Mouse (Mus musculus) T-helper 17 cell (primary cell): ENCODE measurements around the gene Cbfa2t2.

Experiments
- in situ Hi-C, 2 experiments: fragments of 300-600 bp; cut with MboI, MseI; formaldehyde crosslinking; loops; 1 replicate in 1 of 2; 2 replicates in 1 of 2; pipeline ENCODE4 v1.15.1; 2025; ENCODE audit warnings: high pct_unique_total_duplicates in 2 of 2

Cbfa2t2 gene

GRCm38 (mm10) chr2:154436458-154437190 lies at the start of gene Cbfa2t2:
Gene Cbfa2t2, plus strand, starts transcription at chr2:154436481.
- in situ Hi-C loops = no loop called here

GRCm38 (mm10) chr2:154390180-154390964 lies 45.9 kb upstream of the Cbfa2t2 start:
- in situ Hi-C loops = no loop called here

GRCm38 (mm10) chr2:154394602-154395001 lies 41.7 kb upstream of the Cbfa2t2 start:
- in situ Hi-C loops = no loop called here

GRCm38 (mm10) chr2:154396529-154396928 lies 39.8 kb upstream of the Cbfa2t2 start:
- in situ Hi-C loops = no loop called here

- in situ Hi-C loops = no loop called here
These were observed 38.0 kb upstream of the Cbfa2t2 start for GRCm38 (mm10) chr2:154398267-154398666.

GRCm38 (mm10) chr2:154399325-154399724 lies 37.0 kb upstream of the Cbfa2t2 start:
- in situ Hi-C loops = no loop called here

- in situ Hi-C loops = no loop called here
These were observed 34.3 kb upstream of the Cbfa2t2 start for GRCm38 (mm10) chr2:154401976-154402375.

- in situ Hi-C loops = no loop called here
These were observed 33.5 kb upstream of the Cbfa2t2 start for GRCm38 (mm10) chr2:154402811-154403210.

GRCm38 (mm10) chr2:154405447-154405994 lies 30.8 kb upstream of the Cbfa2t2 start:
- in situ Hi-C loops = no loop called here

- in situ Hi-C loops = no loop called here
These were observed 29.1 kb upstream of the Cbfa2t2 start for GRCm38 (mm10) chr2:154407063-154407642.

GRCm38 (mm10) chr2:154407643-154408445 lies 28.4 kb upstream of the Cbfa2t2 start, which contains the start of gene Snta1:
Gene Snta1, minus strand, starts transcription at chr2:154408099.
- in situ Hi-C loops = no loop called here

- in situ Hi-C loops = loop anchor here in 1 of 2 experiments (5.0 kb wide), 1 partner anchor 132 kb away; no protein-coding TSS in a partner anchor
These were observed 25.9 kb upstream of the Cbfa2t2 start for GRCm38 (mm10) chr2:154410355-154410754.

GRCm38 (mm10) chr2:154412018-154412666 lies 24.1 kb upstream of the Cbfa2t2 start:
- in situ Hi-C loops = loop anchor here in 1 of 2 experiments (5.0 kb wide), 1 partner anchor 130 kb away; no protein-coding TSS in a partner anchor

GRCm38 (mm10) chr2:154417107-154417506 lies 19.2 kb upstream of the Cbfa2t2 start:
- in situ Hi-C loops = loop anchor here in 1 of 2 experiments (5.0 kb wide), 1 partner anchor 130 kb away; the partner anchor contains the start of gene 1700003F12Rik

- in situ Hi-C loops = loop anchor here in 1 of 2 experiments (5.0 kb wide), 1 partner anchor 129 kb away; the partner anchor contains the start of gene 1700003F12Rik
These were observed 18.3 kb upstream of the Cbfa2t2 start for GRCm38 (mm10) chr2:154418001-154418400.

GRCm38 (mm10) chr2:154419631-154420515 lies 16.4 kb upstream of the Cbfa2t2 start:
- in situ Hi-C loops = loop anchor here in 1 of 2 experiments (5.0 kb wide), 1 partner anchor 127 kb away; the partner anchor contains the start of gene 1700003F12Rik

GRCm38 (mm10) chr2:154420942-154421731 lies 15.1 kb upstream of the Cbfa2t2 start:
- in situ Hi-C loops = no loop called here

- in situ Hi-C loops = no loop called here
These were observed 14.1 kb upstream of the Cbfa2t2 start for GRCm38 (mm10) chr2:154422181-154422580.
